Comparison of ENCODE assay signal across 12 mouse cellular contexts in genomic region chr6:39903845-39904244, GRCm38 (mm10). TPM values are rescaled to one million over a fixed set of nuclear protein-coding genes. Genes with fewer than 3 reads are reported as not detected.
DNase-seq lines count a peak whose midpoint lies in the region; ATAC-seq lines count a peak whose summit lies in the region.
"Had no signal": no experiment of that assay in that cellular context is flagged by ENCODE, and none has a peak within 500 bp of the region (broad histone marks: within the 10 kb centered on the region; RNA-seq: fewer than 3 reads in every experiment).

No protein-coding gene starts in this region.

- DNase-seq in midbrain, embryonic 14.5 days = peak; percentile 60
- no peak for DNase-seq in midbrain, embryonic 10.5 days (ENCODE audit: low spot score)
- DNase-seq in layer of hippocampus, adult 11-12 months (ENCODE audit: low spot score) = peak; percentile 73
- DNase-seq in left cerebral cortex, postnatal 14 days (ENCODE audit: low spot score in 2 of 2) = peak; percentile 76 to 88
- DNase-seq in right cerebral cortex, postnatal 36 days (ENCODE audit: low spot score in 2 of 2) = peak; percentile 71 to 91
- no peak for DNase-seq in gastrocnemius, postnatal 10 days
- DNase-seq in spleen, postnatal 36 days (ENCODE audit: low spot score in 2 of 2) = no peak
- no peak for DNase-seq in ovary, postnatal 10 days (ENCODE audit: low spot score)
- DNase-seq: liver, embryonic 13.5 days; thymus, adult 2 months had no signal

- no peak overlapping the region for H3K4me3 ChIP-seq in midbrain, embryonic 14.5 days (replicated peaks; ENCODE audit: low read depth, low read length)
- no peak overlapping the region for H3K4me3 ChIP-seq in midbrain, embryonic 10.5 days
- H3K4me3 ChIP-seq: kidney, embryonic 15.5 days; liver, embryonic 13.5 days; megakaryocyte, embryonic 14.5 days had no signal

- no peaks in the 10 kb centered on the region for H3K27me3 ChIP-seq in midbrain, embryonic 14.5 days (ENCODE audit: control insufficient read depth, insufficient read depth, low read length)
- no peaks in the 10 kb centered on the region for H3K27me3 ChIP-seq in midbrain, embryonic 10.5 days (ENCODE audit: low read depth, poor library complexity, severe bottlenecking)
- H3K27me3 ChIP-seq: liver, embryonic 13.5 days; megakaryocyte, embryonic 14.5 days had no signal

- intact Hi-C loops in left cerebral cortex, postnatal 14 days (cut with DNase I) = no loop called here

- H3K27ac ChIP-seq in midbrain, embryonic 14.5 days (replicated peaks; ENCODE audit: low read depth, low read length) = peak overlapping the region; percentile 41; the same call in 1 of the 2 replicates
- H3K27ac ChIP-seq in midbrain, embryonic 10.5 days (replicated peaks) = no peak overlapping the region
- H3K27ac ChIP-seq: kidney, embryonic 15.5 days; liver, embryonic 13.5 days had no signal

- peaks cover 17% of the 10 kb centered on the region for H3K4me1 ChIP-seq in midbrain, embryonic 14.5 days (ENCODE audit: control insufficient read depth, insufficient read depth, low read length)
- H3K4me1 ChIP-seq in midbrain, embryonic 10.5 days = peaks cover 3% of the 10 kb centered on the region; the same call in 1 of the 2 replicates
- H3K4me1 ChIP-seq: kidney, embryonic 15.5 days; liver, embryonic 13.5 days; megakaryocyte, embryonic 14.5 days had no signal

- no peaks in the 10 kb centered on the region for H3K9me3 ChIP-seq in midbrain, embryonic 14.5 days (ENCODE audit: control insufficient read depth, low read length)
- H3K9me3 ChIP-seq in midbrain, embryonic 10.5 days (replicated peaks) = no peaks in the 10 kb centered on the region
- H3K9me3 ChIP-seq: kidney, embryonic 15.5 days; liver, embryonic 13.5 days; megakaryocyte, embryonic 14.5 days had no signal

- H3K9ac ChIP-seq in midbrain, embryonic 14.5 days (replicated peaks; ENCODE audit: low read length) = no peak overlapping the region; the same call in 1 of the 2 replicates
- H3K9ac ChIP-seq: kidney, embryonic 15.5 days; liver, embryonic 13.5 days had no signal

- WGBS in midbrain, embryonic 14.5 days = 56% methylated on average over 11 of the region's 11 CpGs
- 77% methylated on average over 11 of the region's 11 CpGs for WGBS in midbrain, embryonic 10.5 days

- 0 out of 2 replicates have a peak, but pooled peaks have one; percentile 31 for ATAC-seq in midbrain, embryonic 14.5 days (ENCODE audit: low FRiP score, low TSS enrichment)

- H3K36me3 ChIP-seq in midbrain, embryonic 14.5 days (ENCODE audit: control insufficient read depth, insufficient read depth, low read length) = no peaks in the 10 kb centered on the region
- H3K36me3 ChIP-seq in midbrain, embryonic 10.5 days = no peaks in the 10 kb centered on the region
- H3K36me3 ChIP-seq: kidney, embryonic 15.5 days; liver, embryonic 13.5 days had no signal

- no peak overlapping the region for H3K4me2 ChIP-seq in midbrain, embryonic 14.5 days (ENCODE audit: low read length)
- H3K4me2 ChIP-seq: kidney, embryonic 15.5 days; liver, embryonic 13.5 days had no signal

RNA-seq across cellular contexts. Expression of gene Tmem178b, which starts 30.8 kb away (rescaled TPM):
- polyA plus RNA-seq in midbrain, embryonic 14.5 days (2014; fragmentation: Nextera tagmentation; extraction: Ambion mirVana) = 44.6 and 46.4 TPM in 2 replicates
- 1.8 and 4.1 TPM in 2 replicates for polyA plus RNA-seq in midbrain, embryonic 10.5 days (2016; fragmentation: Nextera tagmentation; extraction: Ambion mirVana)
- total RNA-seq in left cerebral cortex, postnatal 14 days (2021) = 100 to 1,000 TPM; 392 to 420 TPM
- 1 to 10 TPM; 3.9 to 5.3 TPM for total RNA-seq in gastrocnemius, postnatal 10 days (2021)
- polyA plus RNA-seq: liver, embryonic 13.5 days had no signal

Comparison
In these comparisons a context has a peak if more than half of its experiments do, and no peak if none do; other contexts are left out.
1. DNase-seq: peak in midbrain, embryonic 14.5 days (single experiment), layer of hippocampus, adult 11-12 months (single experiment), left cerebral cortex, postnatal 14 days (2 of 2) and right cerebral cortex, postnatal 36 days (2 of 2); none in midbrain, embryonic 10.5 days (single experiment), gastrocnemius, postnatal 10 days (single experiment), spleen, postnatal 36 days (0 of 2) and ovary, postnatal 10 days (single experiment).
2. RNA of gene Tmem178b, which starts 30.8 kb away (total RNA-seq): 392 to 420 TPM in left cerebral cortex, postnatal 14 days; 3.9 to 5.3 TPM in gastrocnemius, postnatal 10 days; every median in the first group is over 10 times any median in the second.